Mouse (Mus musculus) liver, postnatal 0 days (tissue): ENCODE data around the gene Capn10. TPM values are rescaled to one million over a fixed set of nuclear protein-coding genes. Genes with fewer than 3 reads are reported as not detected.
"Not testable (repeated sequence)": the region's sequence is repeated elsewhere in the genome, so short reads cannot be mapped to it uniquely, and the experiment has no call there.

Experiments
- ATAC-seq: fragments of 200-750 bp; cut with Nextera tagmentation; 2 replicates; pipeline ENCODE4 v1.8.0; 2017; ENCODE audit warnings: mild to moderate bottlenecking, moderate library complexity
- DNase-seq: peaks from one replicate; pipeline ENCODE4 v3.0.0-alpha.2; 2016
- H3K27ac ChIP-seq: fragments of 300-500 bp; sonication (generic); 2 replicates; pipeline ENCODE4 v1.5.1; 2014; ENCODE audit warnings: antibody characterized with exemption, moderate library complexity, mild to moderate bottlenecking, low read depth
- H3K27me3 ChIP-seq: fragments of 300-500 bp; sonication (generic); 2 replicates; pipeline ENCODE4 v1.6.1; 2014; ENCODE audit warnings: low read length, control low read depth, mixed read lengths; ENCODE audit not compliant: insufficient read depth
- H3K36me3 ChIP-seq: fragments of 300-500 bp; sonication (generic); replicated peaks from 2 replicates; pipeline ENCODE4 v1.6.1; 2014; ENCODE audit warnings: mild to moderate bottlenecking, control low read depth, low read length, moderate library complexity, mixed read lengths; ENCODE audit not compliant: insufficient read depth
- H3K4me1 ChIP-seq: fragments of 300-500 bp; sonication (generic); 2 replicates; pipeline ENCODE4 v1.6.1; 2014; ENCODE audit warnings: antibody characterized with exemption, mild to moderate bottlenecking, control low read depth; ENCODE audit not compliant: insufficient read depth
- H3K4me2 ChIP-seq: fragments of 300-500 bp; sonication (generic); 2 replicates; pipeline ENCODE4 v1.6.1; 2014; ENCODE audit warnings: low read depth, mild to moderate bottlenecking, low read length, moderate library complexity, mixed read lengths
- H3K4me3 ChIP-seq: fragments of 300-500 bp; sonication (generic); 2 replicates; pipeline ENCODE4 v1.5.1; 2014; ENCODE audit warnings: low read depth, low read length
- H3K9ac ChIP-seq: fragments of 300-500 bp; sonication (generic); replicated peaks from 2 replicates; pipeline ENCODE4 v1.6.1; 2014; ENCODE audit warnings: mild to moderate bottlenecking, moderate library complexity
- H3K9me3 ChIP-seq: fragments of 300-500 bp; sonication (generic); 2 replicates; pipeline ENCODE4 v1.6.1; 2016; ENCODE audit warnings: mild to moderate bottlenecking, control low read depth, low read length, mixed read lengths
- CTCF ChIP-seq: sonication (generic); IDR thresholded peaks from 2 replicates; pipeline ENCODE4 v1.5.1; 2016; ENCODE audit warnings: antibody characterized with exemption, low read depth
- EP300 ChIP-seq: IDR thresholded peaks from 2 replicates; pipeline ENCODE4 v1.6.1; 2016; ENCODE audit warnings: antibody characterized with exemption, low read depth, mild to moderate bottlenecking
- WGBS: fragments of 180-500 bp; shearing (Covaris S2); extraction: QIAGEN DNeasy Blood & Tissue Kit; methylation state at CpG from one replicate; pipeline ENCODE4 v1.1.7; 2014; ENCODE audit not compliant: insufficient replicate concordance; 5-methylcytosine and 5-hydroxymethylcytosine counted together
- polyA plus RNA-seq: library from polyadenylated mRNA; unstranded; fragments of >200 nt; fragmentation: Nextera tagmentation; extraction: Ambion mirVana; gene quantifications from 2 replicates; pipeline ENCODE4 v1.2.1, GENCODE M21; 2015

The Capn10 gene
- polyA plus RNA-seq, 1 experiment from 2014 or later: 25.8 TPM

- peak; percentile 58 for ATAC-seq
- peak overlapping the region; percentile 36 for H3K4me2 ChIP-seq
- H3K9me3 ChIP-seq, H3K27ac ChIP-seq, H3K36me3 ChIP-seq, H3K9ac ChIP-seq, H3K27me3 ChIP-seq, H3K4me3 ChIP-seq, DNase-seq, H3K4me1 ChIP-seq: not testable (repeated sequence)
- peak; percentile 73 for TF ChIP-seq CTCF
- 2% methylated on average over 11 of the region's 11 CpGs for WGBS
Observed at GRCm38 (mm10) chr1:92956571-92957335, 22.6 kb downstream of the Capn10 start.

GRCm38 (mm10) chr1:92958999-92959398 lies 24.8 kb downstream of the Capn10 start:
- Histone ChIP-seq H3K4me2 (no peak overlapping the region), H3K36me3 (no peaks in the 10 kb centered on the region), H3K27me3 (no peaks in the 10 kb centered on the region), H3K9ac (no peak overlapping the region), H3K4me3 (no peak overlapping the region), H3K9me3 (no peaks in the 10 kb centered on the region), H3K4me1 (no peaks in the 10 kb centered on the region), H3K27ac (no peak overlapping the region)
- no peak for TF ChIP-seq EP300
- TF ChIP-seq CTCF: no peak
- ATAC-seq: no peak
- 62% methylated on average over 1 of the region's 1 CpGs for WGBS
- DNase-seq: no peak

- 74% methylated on average over 6 of the region's 6 CpGs for WGBS
- not testable (repeated sequence) for H3K27me3 ChIP-seq, H3K9me3 ChIP-seq, H3K36me3 ChIP-seq, H3K27ac ChIP-seq, H3K4me1 ChIP-seq, ATAC-seq, H3K9ac ChIP-seq, H3K4me3 ChIP-seq, H3K4me2 ChIP-seq, DNase-seq
Observed at GRCm38 (mm10) chr1:92970791-92971190, 36.6 kb downstream of the Capn10 start.

- Histone ChIP-seq H3K4me2 (no peak overlapping the region), H3K9ac (no peak overlapping the region), H3K4me3 (no peak overlapping the region), H3K27me3 (no peaks in the 10 kb centered on the region), H3K4me1 (no peaks in the 10 kb centered on the region; the same call in 1 of the 2 replicates), H3K36me3 (no peaks in the 10 kb centered on the region), H3K9me3 (no peaks in the 10 kb centered on the region), H3K27ac (peak overlapping the region; percentile 46)
- DNase-seq (no peak), ATAC-seq (peak; percentile 55)
- 55% methylated on average over 7 of the region's 7 CpGs for WGBS
- no peak for TF ChIP-seq CTCF
Observed at GRCm38 (mm10) chr1:92971879-92972795, 38.0 kb downstream of the Capn10 start.

- no peak for TF ChIP-seq CTCF
- no peak for TF ChIP-seq EP300
- H3K27ac ChIP-seq: peak overlapping the region; percentile 46
- no peaks in the 10 kb centered on the region for H3K9me3 ChIP-seq
- H3K27me3 ChIP-seq: no peaks in the 10 kb centered on the region
- H3K4me3 ChIP-seq: no peak overlapping the region
- no peak overlapping the region for H3K4me2 ChIP-seq
- H3K4me1 ChIP-seq: no peaks in the 10 kb centered on the region; the same call in 1 of the 2 replicates
- WGBS: 43% methylated on average over 1 of the region's 1 CpGs
- peak; percentile 67 for ATAC-seq
- no peak overlapping the region for H3K9ac ChIP-seq
- no peaks in the 10 kb centered on the region for H3K36me3 ChIP-seq
- peak; percentile 77 for DNase-seq
Observed at GRCm38 (mm10) chr1:92972854-92973253, 38.7 kb downstream of the Capn10 start.

- 54% methylated on average over 6 of the region's 6 CpGs for WGBS
- ATAC-seq: peak; percentile 24; the same call in 1 of the 2 replicates
- Histone ChIP-seq H3K4me1 (peaks cover 2% of the 10 kb centered on the region; the same call in 1 of the 2 replicates), H3K9ac (no peak overlapping the region), H3K9me3 (no peaks in the 10 kb centered on the region), H3K4me2 (0 out of 2 replicates have a peak overlapping the region, but pooled peaks have one; percentile 13), H3K27me3 (no peaks in the 10 kb centered on the region), H3K36me3 (no peaks in the 10 kb centered on the region), H3K4me3 (no peak overlapping the region), H3K27ac (peak overlapping the region; percentile 34)
- DNase-seq: no peak
- no peak for TF ChIP-seq CTCF
- TF ChIP-seq EP300: no peak
Observed at GRCm38 (mm10) chr1:92976141-92976566, 42.0 kb downstream of the Capn10 start.
